Mouse (Mus musculus): ENCODE data around the gene Nid1. TPM values are rescaled to one million over a fixed set of nuclear protein-coding genes. Genes with fewer than 3 reads are reported as not detected.
"Not testable (repeated sequence)": the region's sequence is repeated elsewhere in the genome, so short reads cannot be mapped to it uniquely, and the experiment has no call there.

The Nid1 gene
- total RNA-seq, 2 experiments from 2014 or later: 39.1 to 60.2 TPM

DNA sequence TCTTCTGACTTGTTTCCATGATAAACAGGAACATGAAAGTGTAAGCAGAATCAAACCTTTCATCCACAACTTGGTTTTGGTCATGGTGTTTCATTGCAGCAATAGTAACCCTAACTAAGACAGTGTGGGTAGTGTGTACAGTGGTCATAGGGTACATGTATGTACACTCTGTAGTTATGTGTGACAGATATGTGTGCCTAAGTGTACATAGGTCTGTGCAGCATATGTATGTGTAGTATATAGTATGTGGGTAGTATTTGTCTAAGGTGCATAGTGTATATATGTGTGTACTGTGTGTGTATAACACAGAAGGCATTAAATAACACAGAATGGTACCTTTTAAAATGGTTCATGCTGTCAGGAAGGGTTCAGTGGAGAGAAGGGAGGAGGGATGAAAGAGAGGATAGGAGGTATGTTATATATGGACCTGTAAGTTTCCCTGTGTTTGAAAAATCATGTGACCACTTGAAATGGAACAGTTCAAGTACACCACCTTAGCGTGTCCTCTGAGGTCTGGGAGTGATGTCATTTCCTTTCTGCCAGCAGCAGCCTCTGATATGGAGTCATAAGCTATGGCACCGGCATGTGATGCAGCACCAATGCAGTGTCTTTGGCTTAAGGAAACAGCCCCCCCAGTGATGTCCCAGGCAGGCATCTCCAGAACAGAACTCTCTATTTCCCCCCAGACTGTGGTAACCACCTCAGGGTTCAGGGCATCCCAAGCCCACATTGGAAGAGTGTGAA lies 100.1 kb downstream of the Nid1 start:
- no peak for DNase-seq (ENCODE audit: low spot score in 2 of 2)

DNA sequence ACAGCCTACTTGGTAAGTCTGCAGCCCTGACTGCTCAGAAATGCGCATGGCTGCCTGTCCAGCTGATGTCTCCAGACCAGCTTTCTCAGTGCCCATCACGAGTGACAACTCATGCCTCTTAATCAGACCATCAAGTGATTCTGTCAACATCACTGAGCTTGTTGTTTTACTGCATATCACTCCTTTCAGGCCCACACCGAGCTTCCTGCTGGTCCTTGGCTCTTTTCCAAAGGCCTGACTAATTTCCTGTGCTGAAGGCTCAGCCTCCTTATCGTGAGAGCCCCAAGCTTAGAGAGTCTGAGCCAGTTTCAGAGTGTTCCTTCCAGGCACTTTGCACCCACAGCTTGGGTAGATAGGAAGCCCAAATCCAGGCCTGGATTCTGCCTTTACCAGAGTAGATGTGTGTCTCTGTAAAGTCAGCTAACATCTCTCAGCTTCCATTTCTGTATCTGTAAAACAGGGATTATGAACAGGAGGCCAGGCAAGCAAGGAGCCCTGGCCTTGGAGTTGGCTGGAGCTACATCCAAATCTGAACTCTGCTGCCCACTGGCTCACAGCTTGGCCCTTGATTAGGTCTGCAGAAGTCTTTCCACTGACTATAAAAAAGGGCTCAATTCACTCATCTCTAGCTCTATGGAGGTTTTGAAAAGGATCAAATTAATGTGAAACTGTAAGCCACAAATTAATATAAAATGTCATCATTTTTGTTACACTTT lies 101.4 kb downstream of the Nid1 start:
- peak in 1 of 2 experiments; percentile 22 for DNase-seq (ENCODE audit: low spot score in 2 of 2)

GRCm38 (mm10) chr13:13543073-13543472 lies 105.7 kb downstream of the Nid1 start:
- DNase-seq (ENCODE audit: low spot score in 2 of 2): not testable (repeated sequence)

- DNase-seq (ENCODE audit: low spot score in 2 of 2): no peak
Measured at GRCm38 (mm10) chr13:13546792-13547191, 109.4 kb downstream of the Nid1 start.

- DNase-seq (ENCODE audit: low spot score in 2 of 2): no peak
Measured at GRCm38 (mm10) chr13:13547889-13548288, 110.5 kb downstream of the Nid1 start.

GRCm38 (mm10) chr13:13548431-13549190 lies 111.3 kb downstream of the Nid1 start:
- DNase-seq (ENCODE audit: low spot score in 2 of 2): no peak

GRCm38 (mm10) chr13:13549687-13550660 lies 112.6 kb downstream of the Nid1 start:
- DNase-seq (ENCODE audit: low spot score in 2 of 2): no peak

DNA sequence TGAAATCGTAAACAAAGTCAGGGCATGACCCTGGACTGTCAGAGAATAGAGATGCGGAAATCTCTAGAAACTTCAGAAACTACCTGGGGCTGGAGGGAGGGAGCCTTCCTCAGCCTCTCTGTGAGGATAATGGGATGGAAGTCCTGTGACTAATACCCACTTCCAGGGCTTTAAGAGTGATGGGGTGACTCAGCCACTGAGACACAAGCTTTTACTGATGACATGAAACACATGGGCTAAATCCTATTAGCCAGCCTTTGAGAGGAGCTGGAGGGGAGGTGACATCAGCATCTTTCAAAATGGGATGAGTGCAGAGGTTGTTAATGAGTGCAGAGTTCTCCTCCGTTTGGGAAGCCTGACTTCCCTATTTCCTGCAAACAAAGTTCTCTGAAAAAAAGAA lies 114.7 kb downstream of the Nid1 start:
- DNase-seq (ENCODE audit: low spot score in 2 of 2): no peak

- no peak for DNase-seq (ENCODE audit: low spot score in 2 of 2)
Measured at GRCm38 (mm10) chr13:13553660-13554059, 116.3 kb downstream of the Nid1 start.

DNA sequence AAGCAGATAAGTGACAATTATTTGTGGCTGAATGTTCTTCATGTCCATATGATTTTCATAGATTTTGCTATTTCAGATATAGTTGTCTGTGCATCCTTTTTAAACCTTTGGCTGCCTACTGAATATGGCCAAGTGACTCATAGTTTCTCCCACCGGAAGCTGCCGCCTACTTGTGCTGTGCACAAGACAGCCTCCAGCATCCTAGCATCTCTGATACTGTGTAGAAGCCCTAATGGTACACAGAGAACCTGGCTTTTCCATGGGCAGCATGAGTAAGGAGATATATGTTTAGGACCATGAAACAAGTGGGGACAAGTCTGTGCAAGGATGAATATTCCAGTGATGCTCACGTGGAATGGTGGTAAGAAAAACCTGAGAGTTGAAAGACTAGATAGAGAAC lies 117.8 kb downstream of the Nid1 start:
- no peak for DNase-seq (ENCODE audit: low spot score in 2 of 2)

GRCm38 (mm10) chr13:13557001-13557743 lies 119.8 kb downstream of the Nid1 start:
- no peak for DNase-seq (ENCODE audit: low spot score in 2 of 2)

DNA sequence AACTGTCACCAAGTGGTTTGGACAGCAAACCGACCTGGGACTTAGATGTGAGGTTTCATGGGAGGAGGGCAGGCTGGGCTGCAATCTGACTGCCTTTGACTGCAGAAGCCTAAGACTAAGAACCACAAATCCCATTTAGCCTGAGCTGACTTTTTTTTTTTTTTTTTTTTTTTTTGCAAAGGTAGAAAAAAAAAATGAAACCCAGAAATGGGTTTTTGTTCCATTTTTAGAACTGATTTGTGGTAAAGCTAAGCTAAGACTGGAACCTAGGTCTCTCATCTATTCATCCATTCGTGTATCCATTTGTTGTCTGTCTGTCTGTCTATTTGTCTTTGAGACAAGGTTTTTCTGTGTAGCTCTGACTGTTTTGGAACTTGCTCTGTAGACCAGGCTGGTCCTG lies 120.9 kb downstream of the Nid1 start:
- DNase-seq (ENCODE audit: low spot score in 2 of 2): no peak

- DNase-seq (ENCODE audit: low spot score in 2 of 2): no peak
Measured at GRCm38 (mm10) chr13:13558900-13559299, 121.5 kb downstream of the Nid1 start.

Other genes with a start within 250 kb of the Nid1 start
- 10 to 100 TPM; 32.1 to 40.1 TPM for gene Gpr137b, start 43.5 kb upstream of the Nid1 start, total RNA-seq (2021)
- gene Lyst, start 152.8 kb downstream of the Nid1 start, total RNA-seq (2021): 10 to 100 TPM; 18.0 to 22.6 TPM

Data from adrenal gland, adult 18-20 months (tissue).